Mouse (Mus musculus): ENCODE measurements around the gene Lrrc74a. TPM values are rescaled to one million over a fixed set of nuclear protein-coding genes. Genes with fewer than 3 reads are reported as not detected.

Gene Lrrc74a
- polyA plus RNA-seq, 1 experiment from 2014 or later: not detected

DNA sequence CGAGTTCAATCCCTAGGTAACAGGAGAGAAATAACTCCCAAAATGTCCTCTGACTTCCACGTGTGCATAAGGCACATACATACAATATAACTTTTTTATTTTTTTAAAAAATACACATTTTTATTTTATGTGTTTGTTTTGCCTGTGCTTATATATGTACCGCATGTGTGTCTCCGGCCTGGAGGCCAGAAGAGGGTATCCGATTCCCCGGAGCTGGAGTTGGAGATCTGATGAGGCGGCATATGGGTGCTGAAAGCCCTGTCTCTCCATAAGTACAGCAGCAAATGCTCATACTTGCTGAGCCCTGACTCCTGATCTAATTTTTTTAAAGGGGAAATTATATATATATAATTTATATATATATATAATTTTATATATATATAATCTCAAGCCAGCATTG, 65.6 kb downstream of the Lrrc74a start:
- Histone ChIP-seq H3K27ac (ENCODE audit: low read depth, low read length) (no peak overlapping the region; the same call in 1 of the 2 replicates), H3K4me2 (ENCODE audit: low read length) (no peak overlapping the region), H3K4me1 (ENCODE audit: control insufficient read depth, insufficient read depth, low read depth, low read length) (peaks cover 58% of the 10 kb centered on the region), H3K4me3 (ENCODE audit: low read length) (no peak overlapping the region), H3K9me3 (ENCODE audit: control insufficient read depth, low read length) (no peaks in the 10 kb centered on the region), H3K27me3 (replicated peaks; ENCODE audit: control insufficient read depth, insufficient read depth, low read length) (no peaks in the 10 kb centered on the region), H3K9ac (ENCODE audit: low read depth, low read length) (no peak overlapping the region), H3K36me3 (ENCODE audit: control insufficient read depth, insufficient read depth, low read length) (no peaks in the 10 kb centered on the region)
- WGBS: 83% methylated on average over 7 of the region's 7 CpGs
- ATAC-seq: no peak

DNA sequence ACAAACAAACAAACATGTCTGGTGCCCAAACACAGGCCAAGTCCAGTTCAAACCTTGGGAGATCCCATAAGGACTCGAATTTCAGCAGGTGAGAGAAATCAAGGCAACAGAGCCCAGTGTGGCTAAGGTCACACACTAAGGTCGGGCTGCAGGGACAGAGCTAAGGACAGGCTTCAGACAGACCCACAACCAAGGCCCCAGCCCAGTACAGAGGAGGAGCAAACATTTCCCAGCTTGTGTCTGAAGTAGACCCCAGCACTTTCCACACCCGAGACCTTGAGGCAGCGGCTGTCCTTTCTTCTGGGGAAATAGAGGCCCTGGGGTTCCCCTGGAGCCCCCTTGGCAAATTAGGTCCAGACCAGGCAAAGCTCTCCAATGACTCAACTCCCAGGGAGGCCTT, 66.2 kb downstream of the Lrrc74a start:
- no peak for ATAC-seq
- 0 out of 2 replicates have a peak overlapping the region, but pooled peaks have one; percentile 6 for H3K4me2 ChIP-seq (ENCODE audit: low read length)
- H3K4me3 ChIP-seq (ENCODE audit: low read length): no peak overlapping the region
- WGBS: 26% methylated on average over 4 of the region's 4 CpGs
- no peaks in the 10 kb centered on the region for H3K27me3 ChIP-seq (replicated peaks; ENCODE audit: control insufficient read depth, insufficient read depth, low read length)
- H3K9me3 ChIP-seq (ENCODE audit: control insufficient read depth, low read length): no peaks in the 10 kb centered on the region
- H3K9ac ChIP-seq (ENCODE audit: low read depth, low read length): peak overlapping the region; percentile 13
- H3K27ac ChIP-seq (ENCODE audit: low read depth, low read length): peak overlapping the region; percentile 91
- H3K36me3 ChIP-seq (ENCODE audit: control insufficient read depth, insufficient read depth, low read length): no peaks in the 10 kb centered on the region
- H3K4me1 ChIP-seq (ENCODE audit: control insufficient read depth, insufficient read depth, low read depth, low read length): peaks cover 62% of the 10 kb centered on the region

GRCm38 (mm10) chr12:86800765-86801147, 66.6 kb downstream of the Lrrc74a start:
- Histone ChIP-seq H3K4me2 (ENCODE audit: low read length) (peak overlapping the region; percentile 34), H3K9ac (ENCODE audit: low read depth, low read length) (peak overlapping the region; percentile 43), H3K4me3 (ENCODE audit: low read length) (no peak overlapping the region), H3K27me3 (replicated peaks; ENCODE audit: control insufficient read depth, insufficient read depth, low read length) (no peaks in the 10 kb centered on the region), H3K9me3 (ENCODE audit: control insufficient read depth, low read length) (no peaks in the 10 kb centered on the region), H3K27ac (ENCODE audit: low read depth, low read length) (peak overlapping the region; percentile 91), H3K4me1 (ENCODE audit: control insufficient read depth, insufficient read depth, low read depth, low read length) (peaks cover 64% of the 10 kb centered on the region), H3K36me3 (ENCODE audit: control insufficient read depth, insufficient read depth, low read length) (no peaks in the 10 kb centered on the region)
- WGBS: 1% methylated on average over 7 of the region's 7 CpGs
- peak; percentile 9 for ATAC-seq

- H3K27ac ChIP-seq (ENCODE audit: low read depth, low read length): peak overlapping the region; percentile 91
- peak; percentile 85 for ATAC-seq
- H3K9ac ChIP-seq (ENCODE audit: low read depth, low read length): peak overlapping the region; percentile 43
- no peak overlapping the region; the same call in 1 of the 2 replicates for H3K4me3 ChIP-seq (ENCODE audit: low read length)
- H3K27me3 ChIP-seq (replicated peaks; ENCODE audit: control insufficient read depth, insufficient read depth, low read length): no peaks in the 10 kb centered on the region
- H3K4me1 ChIP-seq (ENCODE audit: control insufficient read depth, insufficient read depth, low read depth, low read length): peaks cover 71% of the 10 kb centered on the region
- H3K36me3 ChIP-seq (ENCODE audit: control insufficient read depth, insufficient read depth, low read length): no peaks in the 10 kb centered on the region
- peak overlapping the region; percentile 34 for H3K4me2 ChIP-seq (ENCODE audit: low read length)
- no peaks in the 10 kb centered on the region for H3K9me3 ChIP-seq (ENCODE audit: control insufficient read depth, low read length)
- 1% methylated on average over 23 of the region's 23 CpGs for WGBS
Measured at GRCm38 (mm10) chr12:86801148-86802004, 67.2 kb downstream of the Lrrc74a start.

GRCm38 (mm10) chr12:86802005-86802671, 68.0 kb downstream of the Lrrc74a start:
- Histone ChIP-seq H3K27me3 (replicated peaks; ENCODE audit: control insufficient read depth, insufficient read depth, low read length) (no peaks in the 10 kb centered on the region), H3K4me2 (ENCODE audit: low read length) (peak overlapping the region; percentile 34), H3K4me3 (ENCODE audit: low read length) (no peak overlapping the region), H3K36me3 (ENCODE audit: control insufficient read depth, insufficient read depth, low read length) (no peaks in the 10 kb centered on the region), H3K4me1 (ENCODE audit: control insufficient read depth, insufficient read depth, low read depth, low read length) (peaks cover 78% of the 10 kb centered on the region), H3K27ac (ENCODE audit: low read depth, low read length) (peak overlapping the region; percentile 91), H3K9me3 (ENCODE audit: control insufficient read depth, low read length) (no peaks in the 10 kb centered on the region), H3K9ac (ENCODE audit: low read depth, low read length) (peak overlapping the region; percentile 43)
- WGBS: 1% methylated on average over 17 of the region's 17 CpGs
- peak; percentile 22; the same call in 1 of the 2 replicates for ATAC-seq

- peak overlapping the region; percentile 91 for H3K27ac ChIP-seq (ENCODE audit: low read depth, low read length)
- no peak overlapping the region for H3K4me2 ChIP-seq (ENCODE audit: low read length)
- WGBS: 60% methylated on average over 2 of the region's 3 CpGs
- H3K27me3 ChIP-seq (replicated peaks; ENCODE audit: control insufficient read depth, insufficient read depth, low read length): no peaks in the 10 kb centered on the region
- H3K9ac ChIP-seq (ENCODE audit: low read depth, low read length): no peak overlapping the region
- peaks cover 84% of the 10 kb centered on the region for H3K4me1 ChIP-seq (ENCODE audit: control insufficient read depth, insufficient read depth, low read depth, low read length)
- no peak overlapping the region for H3K4me3 ChIP-seq (ENCODE audit: low read length)
- H3K36me3 ChIP-seq (ENCODE audit: control insufficient read depth, insufficient read depth, low read length): no peaks in the 10 kb centered on the region
- no peaks in the 10 kb centered on the region for H3K9me3 ChIP-seq (ENCODE audit: control insufficient read depth, low read length)
- no peak for ATAC-seq
Measured at GRCm38 (mm10) chr12:86802899-86803298, 68.7 kb downstream of the Lrrc74a start.

- Histone ChIP-seq H3K9ac (ENCODE audit: low read depth, low read length) (no peak overlapping the region), H3K9me3 (ENCODE audit: control insufficient read depth, low read length) (no peaks in the 10 kb centered on the region), H3K36me3 (ENCODE audit: control insufficient read depth, insufficient read depth, low read length) (no peaks in the 10 kb centered on the region), H3K27me3 (replicated peaks; ENCODE audit: control insufficient read depth, insufficient read depth, low read length) (no peaks in the 10 kb centered on the region), H3K4me1 (ENCODE audit: control insufficient read depth, insufficient read depth, low read depth, low read length) (peaks cover 92% of the 10 kb centered on the region), H3K4me3 (ENCODE audit: low read length) (no peak overlapping the region), H3K4me2 (ENCODE audit: low read length) (no peak overlapping the region), H3K27ac (ENCODE audit: low read depth, low read length) (peak overlapping the region; percentile 91)
- no peak for ATAC-seq
- 46% methylated on average over 6 of the region's 6 CpGs for WGBS
Measured at GRCm38 (mm10) chr12:86803651-86804307, 69.6 kb downstream of the Lrrc74a start.

DNA sequence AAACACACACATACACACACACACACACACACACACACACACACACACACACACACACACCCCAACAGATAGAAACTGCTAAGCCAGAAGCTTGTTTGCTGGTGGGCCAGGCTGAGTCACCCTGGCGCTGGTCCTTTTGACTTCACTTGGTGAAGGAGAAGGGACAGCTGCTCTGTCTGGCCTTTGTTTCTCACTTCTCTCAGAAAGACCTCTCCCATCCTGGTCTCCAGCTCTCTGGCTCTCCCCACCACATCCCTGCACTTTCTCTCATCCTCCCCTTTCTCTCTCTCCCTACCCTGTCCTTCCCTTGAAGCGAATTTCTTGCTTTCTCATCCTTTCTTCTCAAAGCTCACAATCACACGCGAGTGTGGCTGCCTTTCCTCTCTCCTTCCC, 70.1 kb downstream of the Lrrc74a start:
- Histone ChIP-seq H3K27me3 (replicated peaks; ENCODE audit: control insufficient read depth, insufficient read depth, low read length) (no peaks in the 10 kb centered on the region), H3K9me3 (ENCODE audit: control insufficient read depth, low read length) (no peaks in the 10 kb centered on the region), H3K4me1 (ENCODE audit: control insufficient read depth, insufficient read depth, low read depth, low read length) (peaks cover 90% of the 10 kb centered on the region), H3K36me3 (ENCODE audit: control insufficient read depth, insufficient read depth, low read length) (no peaks in the 10 kb centered on the region), H3K4me3 (ENCODE audit: low read length) (no peak overlapping the region), H3K9ac (ENCODE audit: low read depth, low read length) (0 out of 2 replicates have a peak overlapping the region, but pooled peaks have one; percentile 35), H3K27ac (ENCODE audit: low read depth, low read length) (peak overlapping the region; percentile 91), H3K4me2 (ENCODE audit: low read length) (no peak overlapping the region)
- no peak for ATAC-seq
- 36% methylated on average over 4 of the region's 4 CpGs for WGBS

- ATAC-seq: no peak
- Histone ChIP-seq H3K4me2 (ENCODE audit: low read length) (no peak overlapping the region), H3K4me1 (ENCODE audit: control insufficient read depth, insufficient read depth, low read depth, low read length) (peaks cover 85% of the 10 kb centered on the region), H3K36me3 (ENCODE audit: control insufficient read depth, insufficient read depth, low read length) (no peaks in the 10 kb centered on the region), H3K9me3 (ENCODE audit: control insufficient read depth, low read length) (no peaks in the 10 kb centered on the region), H3K4me3 (ENCODE audit: low read length) (no peak overlapping the region), H3K27ac (ENCODE audit: low read depth, low read length) (peak overlapping the region; percentile 91), H3K27me3 (replicated peaks; ENCODE audit: control insufficient read depth, insufficient read depth, low read length) (no peaks in the 10 kb centered on the region), H3K9ac (ENCODE audit: low read depth, low read length) (no peak overlapping the region)
- WGBS: 79% methylated on average over 2 of the region's 2 CpGs
Measured at GRCm38 (mm10) chr12:86804857-86805256, 70.7 kb downstream of the Lrrc74a start.

Data from hindbrain, embryonic 16.5 days (tissue).